Mouse (Mus musculus) lung, postnatal 0 days (tissue): ENCODE results near the gene Lsm5.
A peak's percentile ranks its signal among the peaks of the same experiment; 100 is the strongest.

ENCODE experiments used
- CTCF ChIP-seq: IDR thresholded peaks from 2 replicates; pipeline ENCODE4 v1.5.1; 2016; ENCODE audit warnings: antibody characterized with exemption, mild to moderate bottlenecking
- EP300 ChIP-seq: IDR thresholded peaks from 2 replicates; pipeline ENCODE4 v1.6.1; 2016; ENCODE audit warnings: antibody characterized with exemption, mild to moderate bottlenecking, control low read depth

DNA sequence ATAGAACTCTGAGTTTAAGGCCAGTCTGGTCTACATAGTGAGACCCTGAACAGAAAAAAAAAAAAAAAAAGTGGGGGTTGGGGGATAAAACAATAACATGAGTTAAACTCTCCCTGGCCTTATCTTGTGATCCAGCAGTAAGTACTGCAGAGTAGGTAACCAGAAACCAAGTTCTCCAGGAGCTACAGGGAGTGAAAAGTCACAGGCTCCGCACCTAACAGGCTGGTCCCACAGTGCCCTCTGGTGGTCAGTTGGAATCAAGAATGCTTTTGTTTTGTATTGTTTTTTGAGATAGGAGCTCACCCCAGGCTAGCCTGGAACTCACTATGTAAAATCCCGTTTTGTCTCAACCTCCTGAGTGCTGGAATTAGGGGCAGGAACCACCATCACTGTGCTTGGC lies 13.3 kb downstream of the Lsm5 start:
- TF ChIP-seq CTCF: peak; percentile 85
- TF ChIP-seq EP300: no peak
